Mouse (Mus musculus): ENCODE measurements around the gene Neurod2.

Neurod2 gene

DNA sequence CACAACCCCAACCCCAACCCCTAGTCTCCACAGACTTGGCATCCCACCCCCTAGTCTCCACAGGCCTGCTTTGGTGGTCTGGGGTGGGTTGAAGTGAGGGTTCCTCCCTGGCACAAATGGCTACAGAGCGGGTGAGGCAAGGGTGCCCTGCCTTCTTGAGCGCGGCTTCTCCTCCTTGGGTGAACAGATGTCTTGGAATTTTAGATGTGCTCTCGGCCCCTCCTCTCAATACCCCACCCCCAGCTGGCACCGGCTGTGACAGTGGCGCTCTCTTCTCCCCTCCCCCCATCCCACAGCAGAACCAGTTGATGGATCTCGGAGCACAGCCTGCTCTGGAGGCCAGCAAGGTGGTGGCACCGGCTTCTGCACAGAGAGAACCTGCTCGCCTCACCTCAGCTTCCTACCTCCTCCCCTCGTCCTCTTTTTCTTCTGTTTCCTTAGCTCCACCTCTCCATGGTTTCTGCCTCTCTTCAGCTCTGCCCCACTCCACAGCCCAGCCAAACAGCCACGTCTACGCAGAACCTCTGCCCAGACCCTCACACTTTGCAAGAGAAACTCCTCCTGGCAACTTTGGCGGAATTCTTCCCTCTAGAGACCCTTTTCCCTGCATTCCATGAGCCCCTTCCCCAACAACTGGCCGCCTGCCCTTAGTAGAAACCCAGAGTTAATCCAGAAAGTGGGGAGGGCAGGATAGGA is 10.9 kb downstream of the Neurod2 start:
- DNase-seq (ENCODE audit: low spot score in 2 of 2) = no peak

DNA sequence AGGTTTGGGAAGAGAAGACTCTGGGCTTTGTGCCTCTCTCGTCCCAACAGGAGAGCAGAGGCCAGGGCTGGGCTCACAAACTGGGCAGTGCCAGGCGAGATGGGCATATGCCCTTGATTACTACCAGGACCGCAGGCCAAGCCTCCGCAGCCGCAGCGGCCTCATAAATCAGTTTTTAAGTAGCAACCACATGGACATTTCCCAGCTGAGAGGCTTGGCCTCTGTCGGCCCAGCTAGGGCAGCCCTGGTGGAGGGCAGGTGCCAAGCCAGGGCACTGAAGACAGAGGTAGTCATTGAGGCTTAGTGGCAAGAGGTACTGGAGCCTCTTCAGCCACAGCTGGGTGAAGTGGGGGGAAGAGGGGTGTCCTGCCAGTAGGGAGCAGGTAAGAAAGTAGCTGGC is 12.0 kb downstream of the Neurod2 start:
- no peak for DNase-seq (ENCODE audit: low spot score in 2 of 2)

DNA sequence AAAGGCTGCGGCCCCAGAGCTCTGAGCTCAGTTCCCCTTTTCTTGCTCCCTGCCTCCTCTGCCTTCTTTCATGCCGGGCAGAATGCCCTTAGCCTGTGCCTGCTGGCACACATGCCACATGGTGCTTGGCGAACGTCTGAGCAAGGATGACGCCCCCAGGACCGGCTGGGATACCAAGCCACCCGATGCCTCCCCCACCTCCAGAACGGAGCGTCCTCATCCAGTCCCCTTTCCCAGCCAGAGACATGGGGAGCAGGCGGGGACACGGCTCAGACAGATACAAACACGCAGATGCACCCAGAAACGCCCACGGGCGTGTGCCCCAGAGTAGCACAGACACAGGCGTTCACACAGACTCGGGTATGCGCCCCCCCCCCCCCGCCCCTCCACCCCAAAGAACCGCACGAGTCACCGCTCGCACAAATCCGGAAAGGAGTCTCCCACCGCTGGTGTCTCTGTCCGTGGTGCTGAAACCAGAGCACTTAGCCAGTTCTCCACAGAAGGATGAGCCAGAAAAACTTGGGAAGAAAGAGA is 15.6 kb downstream of the Neurod2 start:
- DNase-seq (ENCODE audit: low spot score in 2 of 2) = peak in 1 of 2 experiments; percentile 51

DNA sequence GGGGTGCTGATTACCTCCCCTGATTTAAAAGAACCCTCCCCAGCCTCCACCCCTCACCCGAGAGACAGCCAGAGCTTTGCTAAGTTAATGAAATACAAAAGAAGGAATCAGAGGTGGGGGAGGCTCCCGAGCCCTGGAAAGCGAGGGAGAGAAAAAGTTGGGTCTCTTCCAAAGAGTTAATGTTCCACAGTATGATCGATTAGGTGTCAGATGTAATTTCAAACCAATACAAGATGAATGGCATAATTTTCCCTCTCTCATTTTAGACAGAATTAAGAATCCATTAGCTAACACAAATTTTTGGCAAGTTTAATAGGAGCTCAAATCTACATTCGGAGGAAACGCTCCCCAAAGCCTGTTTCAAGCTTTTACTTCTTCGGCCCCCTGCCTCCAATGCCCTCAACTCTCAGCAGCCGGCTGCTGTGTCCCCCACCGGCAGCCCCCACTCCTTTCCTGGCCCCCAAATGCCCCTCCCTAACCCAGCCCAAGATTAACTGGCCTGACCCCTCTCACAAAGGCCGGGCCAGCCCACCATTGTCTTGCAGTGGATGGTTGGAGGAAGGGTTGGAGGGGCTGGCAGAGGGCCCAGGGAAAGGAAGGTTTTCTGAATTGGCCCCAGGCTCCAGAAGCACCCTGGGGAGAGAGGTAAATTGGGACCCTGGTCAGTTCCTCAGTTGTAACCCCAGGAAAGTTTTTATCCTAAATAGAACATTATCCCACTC is 30.8 kb downstream of the Neurod2 start:
- peak in 1 of 2 experiments; percentile 11 for DNase-seq (ENCODE audit: low spot score in 2 of 2)

GRCm38 (mm10) chr11:98297778-98298177 is 31.7 kb downstream of the Neurod2 start:
- peak in 1 of 2 experiments; percentile 11 for DNase-seq (ENCODE audit: low spot score in 2 of 2)

- no peak for DNase-seq (ENCODE audit: low spot score in 2 of 2)
Observed at GRCm38 (mm10) chr11:98296916-98297315, 32.5 kb downstream of the Neurod2 start.

DNA sequence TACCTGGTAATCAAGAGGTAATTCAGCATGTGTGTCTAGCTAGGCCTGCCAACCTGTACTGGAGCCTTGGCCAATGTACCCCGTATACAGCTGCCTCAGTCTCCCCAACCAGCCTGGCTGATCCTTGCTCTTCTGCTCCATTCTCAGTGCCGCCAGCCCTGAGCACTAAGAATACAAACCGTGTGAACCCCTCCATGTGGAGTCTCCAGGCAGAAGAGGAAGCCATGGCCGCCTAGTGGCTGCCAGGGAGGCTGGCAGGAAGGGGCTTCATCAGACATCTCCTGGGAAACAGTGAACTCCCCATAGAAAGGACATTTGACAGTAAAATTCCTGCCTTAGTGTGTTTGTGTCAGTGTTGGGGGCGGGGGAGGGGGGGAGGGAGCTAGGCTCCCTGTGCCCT is 33.2 kb downstream of the Neurod2 start:
- DNase-seq (ENCODE audit: low spot score in 2 of 2) = no peak

GRCm38 (mm10) chr11:98295013-98295585 is 34.3 kb downstream of the Neurod2 start:
- no peak for DNase-seq (ENCODE audit: low spot score in 2 of 2)

GRCm38 (mm10) chr11:98294188-98295012 is 35.0 kb downstream of the Neurod2 start:
- DNase-seq (ENCODE audit: low spot score in 2 of 2) = peak; percentile 17 to 54

DNA sequence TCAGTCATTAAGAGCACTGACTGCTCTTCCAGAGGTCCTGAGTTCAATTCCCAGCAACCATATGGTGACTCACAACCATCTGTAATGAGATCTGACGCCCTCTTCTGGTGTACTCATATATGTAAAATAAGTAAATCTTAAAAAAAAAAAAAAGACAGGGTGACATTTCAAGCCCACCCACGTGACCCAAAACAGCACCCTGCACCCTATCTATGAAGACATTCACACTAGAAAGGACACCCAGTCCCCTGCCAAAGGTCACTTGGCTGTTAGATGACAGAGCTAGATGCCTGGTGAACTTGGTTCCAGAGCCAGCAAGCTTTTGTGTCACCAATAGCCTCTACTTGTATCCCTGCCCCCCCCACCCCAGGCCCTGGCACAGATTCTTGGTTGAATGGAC is 36.4 kb downstream of the Neurod2 start:
- no peak for DNase-seq (ENCODE audit: low spot score in 2 of 2)

DNA sequence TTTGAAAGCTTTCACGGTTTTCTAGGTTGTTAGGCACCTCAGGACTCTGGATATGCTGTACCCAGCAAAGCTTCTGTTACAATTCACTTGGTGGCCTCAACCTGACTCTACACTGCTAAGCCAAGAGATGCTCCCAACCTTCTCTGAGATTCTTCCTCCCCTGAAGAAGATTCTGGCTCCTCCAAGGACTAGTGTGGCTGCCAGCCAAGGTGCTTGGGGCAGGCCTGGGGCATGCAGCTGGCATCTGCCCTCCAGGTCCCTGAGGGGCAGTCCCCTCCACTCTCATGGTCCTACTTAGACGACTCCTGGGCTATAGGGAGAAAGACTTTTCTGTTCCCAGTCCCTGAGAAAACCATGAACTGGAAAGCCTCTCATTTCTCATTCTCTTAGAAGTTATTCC is 38.5 kb downstream of the Neurod2 start:
- DNase-seq (ENCODE audit: low spot score in 2 of 2) = no peak

DNA sequence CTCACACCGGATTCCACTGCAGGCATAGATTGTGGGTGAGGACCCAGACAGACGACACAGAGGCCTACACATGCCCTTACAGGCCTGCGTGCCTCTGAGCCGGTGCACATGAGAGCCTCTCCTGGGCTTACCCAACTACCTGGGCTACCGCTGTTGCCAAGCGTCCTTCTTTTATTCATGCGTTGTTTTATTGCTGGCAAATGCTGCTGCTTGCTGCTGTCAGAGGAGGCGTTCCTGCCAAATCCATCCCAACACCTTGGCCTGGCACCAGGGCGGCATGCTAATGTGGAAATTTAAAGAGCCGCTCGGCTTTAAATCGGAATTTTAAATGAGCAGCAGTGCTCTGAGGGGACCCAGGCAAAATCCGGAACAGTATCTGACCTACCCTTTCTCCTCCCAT is 39.6 kb downstream of the Neurod2 start:
- no peak for DNase-seq (ENCODE audit: low spot score in 2 of 2)

DNA sequence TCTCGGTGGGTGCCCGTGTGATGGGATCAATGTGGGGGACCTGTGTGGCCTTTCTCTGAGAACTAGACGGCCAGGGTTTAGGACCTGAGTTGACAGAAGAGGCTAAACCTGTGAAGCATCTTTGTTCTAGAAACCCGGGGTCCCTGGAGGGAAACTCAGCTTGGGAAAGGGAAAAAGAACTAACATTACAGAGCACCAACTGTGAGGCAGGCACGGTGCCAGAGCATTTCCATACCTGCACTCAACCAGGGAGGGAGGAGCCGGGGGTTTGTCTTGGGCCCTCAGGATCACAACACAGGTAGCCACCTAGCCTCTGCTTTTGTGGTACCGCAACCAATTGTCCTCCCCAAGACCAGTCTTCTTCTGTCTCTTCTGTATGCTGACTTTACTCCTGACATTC is 41.5 kb downstream of the Neurod2 start:
- DNase-seq (ENCODE audit: low spot score in 2 of 2) = no peak

DNA sequence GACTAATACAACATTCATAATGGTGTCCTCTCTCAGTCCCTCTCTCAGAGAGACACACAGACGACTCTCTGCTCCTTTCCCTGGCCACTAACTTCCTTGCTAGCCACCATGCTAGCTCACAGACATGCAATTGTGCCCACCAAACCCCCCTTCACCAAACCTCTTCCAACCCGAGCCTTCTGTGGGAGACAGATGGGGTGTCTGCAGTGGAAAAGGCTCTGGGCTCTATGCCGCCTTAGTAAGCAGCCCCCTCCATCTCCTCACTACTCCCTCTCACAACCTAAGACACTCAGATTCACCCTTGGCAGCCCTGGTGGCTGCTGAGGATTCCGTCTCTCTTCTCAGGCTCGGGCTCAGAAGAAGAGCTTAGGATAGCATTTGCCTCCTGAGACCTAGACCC is 41.9 kb downstream of the Neurod2 start:
- DNase-seq (ENCODE audit: low spot score in 2 of 2) = no peak

- DNase-seq (ENCODE audit: low spot score in 2 of 2) = no peak
Observed at GRCm38 (mm10) chr11:98285368-98285767, 44.1 kb downstream of the Neurod2 start.

- DNase-seq (ENCODE audit: low spot score in 2 of 2) = no peak
Observed at GRCm38 (mm10) chr11:98284230-98284629, 45.2 kb downstream of the Neurod2 start.

- DNase-seq (ENCODE audit: low spot score in 2 of 2) = no peak
Observed at GRCm38 (mm10) chr11:98283740-98284139, 45.7 kb downstream of the Neurod2 start.
